In genomic region chr9:121624920-121625319, GRCm38 (mm10) we compare ENCODE assay signal across 38 mouse cellular contexts. TPM values are rescaled to one million over a fixed set of nuclear protein-coding genes. Genes with fewer than 3 reads are reported as not detected.
"Had no signal": no experiment of that assay in that cellular context is flagged by ENCODE, and none has a peak within 500 bp of the region (broad histone marks: within the 10 kb centered on the region; RNA-seq: fewer than 3 reads in every experiment).

No protein-coding gene starts in this region.

- H3K27me3 ChIP-seq: limb, embryonic 12.5 days; limb, embryonic 13.5 days; limb, embryonic 15.5 days; liver, embryonic 13.5 days; lung, embryonic 15.5 days; midbrain, embryonic 12.5 days; midbrain, embryonic 13.5 days; midbrain, embryonic 15.5 days; neural tube, embryonic 12.5 days had no signal

- DNase-seq: left cerebral cortex, postnatal 4 days; liver, embryonic 13.5 days; lung, adult 18-20 months; lung, adult 2 months; lung, embryonic 14.5 days; lung, postnatal 10 days; lung, postnatal 14 days; lung, postnatal 36 days; lung, postnatal 4 days; midbrain, embryonic 14.5 days had no signal

- H3K9ac ChIP-seq: limb, embryonic 12.5 days; limb, embryonic 13.5 days; limb, embryonic 15.5 days; liver, embryonic 13.5 days; liver, embryonic 14.5 days; liver, embryonic 15.5 days; lung, embryonic 14.5 days; lung, embryonic 15.5 days; midbrain, embryonic 12.5 days; midbrain, embryonic 13.5 days; midbrain, embryonic 15.5 days; neural tube, embryonic 12.5 days had no signal

- H3K9me3 ChIP-seq: limb, embryonic 10.5 days; limb, embryonic 12.5 days; limb, embryonic 13.5 days; limb, embryonic 15.5 days; liver, embryonic 13.5 days; liver, embryonic 15.5 days; lung, embryonic 15.5 days; megakaryocyte, embryonic 14.5 days; midbrain, embryonic 10.5 days; midbrain, embryonic 12.5 days; midbrain, embryonic 13.5 days; midbrain, embryonic 15.5 days; neural tube, embryonic 12.5 days had no signal

- H3K4me1 ChIP-seq: limb, embryonic 12.5 days; limb, embryonic 15.5 days; liver, embryonic 13.5 days; liver, embryonic 15.5 days; lung, embryonic 15.5 days; midbrain, embryonic 10.5 days; midbrain, embryonic 12.5 days; midbrain, embryonic 13.5 days; midbrain, embryonic 15.5 days; neural tube, embryonic 12.5 days had no signal

- ATAC-seq: lung, postnatal 0 days; midbrain, embryonic 13.5 days; midbrain, embryonic 15.5 days; midbrain, embryonic 16.5 days had no signal

- H3K27ac ChIP-seq: left cerebral cortex, adult 2 months; limb, embryonic 10.5 days; limb, embryonic 12.5 days; limb, embryonic 13.5 days; limb, embryonic 15.5 days; liver, embryonic 13.5 days; liver, embryonic 14.5 days; liver, embryonic 15.5 days; lung, embryonic 15.5 days; macrophage; midbrain, embryonic 10.5 days; midbrain, embryonic 12.5 days; midbrain, embryonic 13.5 days; midbrain, embryonic 15.5 days; neural tube, embryonic 12.5 days had no signal

- H3K4me3 ChIP-seq: left cerebral cortex, adult 2 months; limb, embryonic 10.5 days; limb, embryonic 12.5 days; limb, embryonic 13.5 days; limb, embryonic 15.5 days; liver, embryonic 13.5 days; liver, embryonic 15.5 days; lung, embryonic 15.5 days; megakaryocyte, embryonic 14.5 days; midbrain, embryonic 10.5 days; midbrain, embryonic 12.5 days; midbrain, embryonic 13.5 days; midbrain, embryonic 15.5 days; myocyte; neural tube, embryonic 12.5 days had no signal

- H3K4me2 ChIP-seq: limb, embryonic 12.5 days; limb, embryonic 13.5 days; limb, embryonic 15.5 days; liver, embryonic 11.5 days; liver, embryonic 13.5 days; liver, embryonic 15.5 days; lung, embryonic 14.5 days; lung, embryonic 15.5 days; midbrain, embryonic 11.5 days; midbrain, embryonic 12.5 days; midbrain, embryonic 13.5 days; midbrain, embryonic 15.5 days; neural tube, embryonic 12.5 days had no signal

- H3K36me3 ChIP-seq: limb, embryonic 10.5 days; limb, embryonic 12.5 days; limb, embryonic 13.5 days; limb, embryonic 15.5 days; liver, embryonic 13.5 days; liver, embryonic 15.5 days; lung, embryonic 15.5 days; midbrain, embryonic 10.5 days; midbrain, embryonic 12.5 days; midbrain, embryonic 13.5 days; midbrain, embryonic 15.5 days; neural tube, embryonic 12.5 days had no signal

RNA-seq across cellular contexts. Expression of gene Lyzl4, which starts 17.0 kb away (rescaled TPM):
- total RNA-seq: megakaryocyte progenitor cell, adult 5-6 weeks; megakaryocyte, adult 5-6 weeks; megakaryocyte-erythroid progenitor cell, adult 5-6 weeks; midbrain, postnatal 0 days; monocyte, adult 5-6 weeks had no signal
- polyA plus RNA-seq: limb, embryonic 10.5 days; limb, embryonic 11.5 days; limb, embryonic 12.5 days; liver, embryonic 11.5 days; liver, embryonic 15.5 days; lung, embryonic 14.5 days; lung, embryonic 15.5 days; lung, embryonic 16.5 days; lung, postnatal 0 days; midbrain, embryonic 10.5 days; midbrain, embryonic 12.5 days; midbrain, embryonic 14.5 days; midbrain, embryonic 16.5 days; midbrain, postnatal 0 days; myocyte; neural tube, embryonic 11.5 days; neural tube, embryonic 12.5 days had no signal

RNA-seq across cellular contexts. Expression of gene Vipr1, which starts 17.6 kb away (rescaled TPM):
- total RNA-seq: megakaryocyte-erythroid progenitor cell, adult 5-6 weeks had no signal
